Mouse (Mus musculus) urinary bladder, postnatal 0 days (tissue): ENCODE data around the gene Gatm. TPM values are rescaled to one million over a fixed set of nuclear protein-coding genes. Genes with fewer than 3 reads are reported as not detected.

Experiments
- microRNA counts: library from miRNA; unstranded; fragments of <30 nt; microRNA quantifications from one replicate; lab custom pipeline; 2016
- microRNA-seq: library from miRNA; unstranded; fragments of <30 nt; microRNA quantifications from one replicate; pipeline ENCODE4, GENCODE M21; 2016
- polyA plus RNA-seq: library from polyadenylated mRNA; unstranded; fragments of >200 nt; fragmentation: Nextera tagmentation; extraction: Ambion mirVana; gene quantifications from 2 replicates; pipeline ENCODE4 v1.2.1, GENCODE M21; 2015

Gatm gene
- polyA plus RNA-seq = 7.5 and 17.5 TPM in 2 replicates

GRCm38 (mm10) chr2:122610746-122611653, at the start of gene Gatm:
TSS of gene Gatm (minus strand) at chr2:122611303.

GRCm38 (mm10) chr2:122636686-122637085, 25.6 kb upstream of the Gatm start, which contains the start of gene AA467197:
TSS of gene AA467197 (plus strand) at chr2:122636986.

MicroRNAs encoded within 50 kb of the gene (microRNA counts, 519-probe panel; counts per million panel counts)
- not detected for microRNA mmu-miR-147 (lab: Ali Mortazavi, UCI)

Small RNA genes within 50 kb of the gene (microRNA-seq; reads per million reads assigned to microRNA genes)
- 6.2 reads per million, percentile 13 among the genes with 10 or more reads in this experiment for gene Mir147

Other genes with a start within 250 kb of the Gatm start
- gene Shf, start 242.1 kb downstream of the Gatm start, polyA plus RNA-seq = 0.57 and 1.3 TPM in 2 replicates
- 0.95 and 1.5 TPM in 2 replicates for gene Slc28a2, start 184.8 kb downstream of the Gatm start, polyA plus RNA-seq
- gene Gm14085, start 126.4 kb downstream of the Gatm start, polyA plus RNA-seq = not detected in 2 replicates
- 2.4 and 22.0 TPM in 2 replicates for gene AA467197, start 25.7 kb upstream of the Gatm start, polyA plus RNA-seq
- 6.0 and 7.3 TPM in 2 replicates for gene Slc30a4, start 91.4 kb upstream of the Gatm start, polyA plus RNA-seq
- gene Bloc1s6, start 127.2 kb upstream of the Gatm start, polyA plus RNA-seq = 28.3 and 30.4 TPM in 2 replicates
- gene Sqor, start 153.9 kb upstream of the Gatm start, polyA plus RNA-seq = 116 and 123 TPM in 2 replicates